Mouse (Mus musculus) lung, embryonic 15.5 days (tissue): ENCODE measurements around the gene Setd4. TPM values are rescaled to one million over a fixed set of nuclear protein-coding genes. Genes with fewer than 3 reads are reported as not detected.

ENCODE experiments used
- polyA plus RNA-seq: library from polyadenylated mRNA; unstranded; fragments of >200 nt; fragmentation: Nextera tagmentation; extraction: Ambion mirVana; gene quantifications from 2 replicates; pipeline ENCODE4 v1.2.1, GENCODE M21; 2015

The Setd4 gene
- polyA plus RNA-seq, 1 experiment from 2014 or later: 13.3 TPM

Other genes with a start within 250 kb of the Setd4 start
- gene Cbr1, start 1.8 kb upstream of the Setd4 start, polyA plus RNA-seq: 92.9 and 95.5 TPM in 2 replicates
- gene Gm5678, start 24.0 kb upstream of the Setd4 start, polyA plus RNA-seq: not detected in 2 replicates
- 7.2 and 7.6 TPM in 2 replicates for gene Cbr3, start 79.2 kb upstream of the Setd4 start, polyA plus RNA-seq
- gene Dop1b, start 107.8 kb upstream of the Setd4 start, polyA plus RNA-seq: 14.2 and 16.7 TPM in 2 replicates
- 31.8 and 33.1 TPM in 2 replicates for gene Morc3, start 228.1 kb upstream of the Setd4 start, polyA plus RNA-seq